Comparison of ENCODE assay signal across 9 mouse cellular contexts in the genomic region with DNA sequence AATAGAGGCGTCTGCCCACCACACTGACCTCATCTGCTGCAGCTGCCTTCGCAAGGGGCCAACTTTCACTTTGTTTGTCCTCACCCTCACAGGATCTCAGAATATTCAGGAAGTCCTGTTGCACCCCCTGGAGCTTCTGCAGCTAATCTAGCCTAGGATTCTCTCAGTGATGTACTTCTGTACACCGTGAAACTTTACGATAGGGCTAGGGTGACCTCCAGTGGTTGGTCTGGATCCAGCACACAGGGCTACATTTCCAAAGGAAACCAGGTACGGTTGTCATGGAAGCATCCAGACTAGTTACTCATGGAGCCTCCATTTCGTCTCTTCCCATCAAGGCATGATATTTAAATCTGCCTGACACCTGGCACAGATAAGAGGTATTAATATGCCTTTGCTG. TPM values are rescaled to one million over a fixed set of nuclear protein-coding genes. Genes with fewer than 3 reads are reported as not detected.
DNase-seq lines count a peak whose midpoint lies in the region; ATAC-seq lines count a peak whose summit lies in the region.
"Had no signal": no experiment of that assay in that cellular context is flagged by ENCODE, and none has a peak within 500 bp of the region (broad histone marks: within the 10 kb centered on the region; RNA-seq: fewer than 3 reads in every experiment).

No protein-coding gene starts in this region.

- H3K9me3 ChIP-seq in forebrain, embryonic 14.5 days (replicated peaks; ENCODE audit: control insufficient read depth, low read length) = no peaks in the 10 kb centered on the region
- no peaks in the 10 kb centered on the region for H3K9me3 ChIP-seq in hindbrain, embryonic 12.5 days (replicated peaks)
- H3K9me3 ChIP-seq: limb, embryonic 15.5 days had no signal

- no peaks in the 10 kb centered on the region for H3K4me1 ChIP-seq in forebrain, embryonic 14.5 days (ENCODE audit: control insufficient read depth, insufficient read depth, low read length)
- H3K4me1 ChIP-seq in hindbrain, embryonic 12.5 days = peaks cover 2% of the 10 kb centered on the region; the same call in 1 of the 2 replicates
- H3K4me1 ChIP-seq: limb, embryonic 15.5 days had no signal

- peak; percentile 46 for DNase-seq in Muller cell, postnatal 12 days (ENCODE audit: inconsistent ontology term)
- peak; percentile 67 for DNase-seq in brain, embryonic 18.5 days (ENCODE audit: low read depth, low spot score)
- peak; percentile 83 for DNase-seq in forebrain, embryonic 14.5 days (ENCODE audit: low spot score)
- DNase-seq in layer of hippocampus, postnatal 10 days (ENCODE audit: low spot score in 2 of 2) = peak; percentile 83
- DNase-seq in lung, postnatal 14 days = peak; percentile 53
- DNase-seq in right cerebral cortex, adult 18-20 months = peak; percentile 82

- WGBS in forebrain, embryonic 14.5 days = 32% methylated on average over 6 of the region's 6 CpGs
- WGBS in hindbrain, embryonic 12.5 days = 38% methylated on average over 6 of the region's 6 CpGs

- H3K27ac ChIP-seq in forebrain, embryonic 14.5 days (ENCODE audit: low read depth, low read length) = no peak overlapping the region
- no peak overlapping the region for H3K27ac ChIP-seq in hindbrain, embryonic 12.5 days
- H3K27ac ChIP-seq: limb, embryonic 15.5 days had no signal

- H3K9ac ChIP-seq in forebrain, embryonic 14.5 days (ENCODE audit: low read length) = no peak overlapping the region
- H3K9ac ChIP-seq in hindbrain, embryonic 12.5 days = no peak overlapping the region
- H3K9ac ChIP-seq: limb, embryonic 15.5 days had no signal

- no peaks in the 10 kb centered on the region for H3K27me3 ChIP-seq in forebrain, embryonic 14.5 days (replicated peaks; ENCODE audit: control insufficient read depth, insufficient read depth, low read length)
- no peaks in the 10 kb centered on the region for H3K27me3 ChIP-seq in hindbrain, embryonic 12.5 days
- H3K27me3 ChIP-seq: limb, embryonic 15.5 days had no signal

- no peak overlapping the region for H3K4me3 ChIP-seq in forebrain, embryonic 14.5 days (ENCODE audit: low read depth, low read length)
- H3K4me3 ChIP-seq in hindbrain, embryonic 12.5 days = no peak overlapping the region
- H3K4me3 ChIP-seq: limb, embryonic 15.5 days had no signal

- ATAC-seq in forebrain, embryonic 14.5 days = peak; percentile 90
- peak; percentile 81 for ATAC-seq in hindbrain, embryonic 12.5 days (ENCODE audit: low FRiP score)
- no peak for ATAC-seq in inflammation-experienced regulatory T-cells, adult 6 months

- no peaks in the 10 kb centered on the region for H3K36me3 ChIP-seq in forebrain, embryonic 14.5 days (ENCODE audit: control insufficient read depth, insufficient read depth, low read length)
- no peaks in the 10 kb centered on the region for H3K36me3 ChIP-seq in hindbrain, embryonic 12.5 days
- H3K36me3 ChIP-seq: limb, embryonic 15.5 days had no signal

- no peak overlapping the region for H3K4me2 ChIP-seq in forebrain, embryonic 14.5 days (ENCODE audit: low read length)
- no peak overlapping the region for H3K4me2 ChIP-seq in hindbrain, embryonic 12.5 days (replicated peaks)
- H3K4me2 ChIP-seq: limb, embryonic 15.5 days had no signal

RNA-seq across cellular contexts. Expression of a gene that starts 15.5 kb away (rescaled TPM):
- polyA plus RNA-seq in forebrain, embryonic 14.5 days (2014; fragmentation: Nextera tagmentation; extraction: Ambion mirVana) = 1.0 and 1.1 TPM in 2 replicates
- polyA plus RNA-seq in hindbrain, embryonic 12.5 days (2016; fragmentation: Nextera tagmentation; extraction: Ambion mirVana) = 3.4 and 4.9 TPM in 2 replicates
- total RNA-seq in layer of hippocampus, postnatal 10 days (2021) = not detected
- not detected for polyA plus RNA-seq in inflammation-experienced regulatory T-cells, adult 6 months (2017; shearing (Covaris generic))

RNA-seq across cellular contexts. Expression of a gene that starts 30.9 kb away (rescaled TPM):
- 84.3 and 89.3 TPM in 2 replicates for polyA plus RNA-seq in forebrain, embryonic 14.5 days (2014; fragmentation: Nextera tagmentation; extraction: Ambion mirVana)
- polyA plus RNA-seq in hindbrain, embryonic 12.5 days (2016; fragmentation: Nextera tagmentation; extraction: Ambion mirVana) = 89.7 and 97.7 TPM in 2 replicates
- total RNA-seq in layer of hippocampus, postnatal 10 days (2021) = 10 to 100 TPM; 49.1 to 52.0 TPM
- 100 to 1,000 TPM in 2 of 3 experiments, 10 to 100 TPM in 1; 75.2 to 133 (median 101) TPM for polyA plus RNA-seq in inflammation-experienced regulatory T-cells, adult 6 months (2017; shearing (Covaris generic))
